Mouse (Mus musculus): Measurements from ENCODE around the gene Sirt2. TPM values are rescaled to one million over a fixed set of nuclear protein-coding genes. Genes with fewer than 3 reads are reported as not detected.

Gene Sirt2
- total RNA-seq, 1 experiment from 2014 or later: 24.5 TPM

DNA sequence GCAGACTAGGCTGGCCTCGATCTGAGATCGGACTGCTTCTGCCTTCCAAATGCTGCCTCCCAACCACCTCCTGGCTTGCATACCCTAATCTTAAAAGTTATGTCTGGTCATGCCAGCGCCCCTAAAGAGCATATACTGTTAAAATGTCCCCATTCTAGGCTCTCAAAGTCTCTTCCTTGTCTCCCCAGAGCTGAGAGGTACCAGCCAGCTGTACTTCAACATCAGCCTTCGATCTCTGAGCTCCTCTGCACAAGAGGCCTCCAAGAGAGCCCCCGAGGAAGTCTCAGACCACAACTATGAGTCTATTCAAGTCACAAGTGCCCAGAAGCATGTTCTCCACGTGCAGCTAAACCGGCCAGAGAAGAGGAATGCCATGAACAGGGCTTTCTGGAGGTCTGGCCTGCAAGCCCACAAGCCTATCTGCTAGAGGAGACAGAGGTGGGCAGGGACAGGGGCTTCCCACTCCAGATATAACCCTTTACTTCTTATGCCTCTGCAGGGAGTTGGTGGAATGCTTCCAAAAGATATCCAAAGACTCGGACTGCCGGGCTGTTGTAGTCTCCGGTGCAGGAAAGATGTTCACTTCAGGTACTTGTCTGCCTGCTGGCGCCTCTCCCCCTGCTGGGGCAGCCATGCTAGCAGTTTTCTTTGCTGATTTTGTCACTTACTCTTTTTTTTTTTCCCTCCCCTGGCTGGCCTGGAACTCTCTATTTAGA lies 59.3 kb downstream of the Sirt2 start:
- peak; percentile 11; the same call in 1 of the 2 replicates for ATAC-seq (replicated peaks; ENCODE audit: low read depth, poor library complexity, severe bottlenecking)

DNA sequence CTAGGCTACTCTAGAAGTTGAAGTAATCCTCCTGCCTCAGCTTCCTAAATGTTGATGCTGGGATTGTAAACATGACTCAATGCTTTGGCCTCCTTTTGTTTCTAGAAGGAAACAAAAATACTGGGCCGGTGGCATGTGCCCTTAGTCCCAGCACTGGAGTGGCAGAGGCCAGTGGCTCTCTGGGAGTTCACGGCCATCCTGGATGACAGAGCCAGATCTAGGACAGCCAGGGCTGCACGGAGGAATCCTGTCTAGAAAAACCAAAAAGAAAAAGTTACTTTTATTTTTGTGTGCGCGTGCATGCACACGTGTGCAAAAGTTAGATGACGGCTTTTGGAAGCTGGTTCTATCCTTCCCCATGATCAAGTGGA lies 59.9 kb downstream of the Sirt2 start:
- ATAC-seq (replicated peaks; ENCODE audit: low read depth, poor library complexity, severe bottlenecking): no peak

DNA sequence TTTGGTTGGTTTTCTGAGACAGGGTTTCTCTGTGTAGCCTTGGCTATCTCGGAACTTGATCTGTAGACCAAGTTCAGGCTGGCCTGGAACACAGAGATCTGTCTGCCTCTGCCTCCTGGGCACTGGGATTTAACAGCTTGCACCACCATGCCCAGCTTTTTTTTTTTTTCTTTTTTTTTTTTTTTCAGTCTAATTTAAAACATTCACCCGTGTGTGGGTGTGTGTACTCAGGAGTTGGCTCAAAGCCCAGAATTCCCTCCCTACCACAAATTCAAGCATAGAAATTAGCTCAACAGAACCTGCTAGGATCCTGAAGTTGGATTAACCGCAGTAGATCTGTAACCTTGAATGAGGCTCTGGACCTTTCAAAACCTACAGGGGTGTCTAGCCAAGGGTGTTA lies 60.8 kb downstream of the Sirt2 start:
- ATAC-seq (replicated peaks; ENCODE audit: low read depth, poor library complexity, severe bottlenecking): no peak

DNA sequence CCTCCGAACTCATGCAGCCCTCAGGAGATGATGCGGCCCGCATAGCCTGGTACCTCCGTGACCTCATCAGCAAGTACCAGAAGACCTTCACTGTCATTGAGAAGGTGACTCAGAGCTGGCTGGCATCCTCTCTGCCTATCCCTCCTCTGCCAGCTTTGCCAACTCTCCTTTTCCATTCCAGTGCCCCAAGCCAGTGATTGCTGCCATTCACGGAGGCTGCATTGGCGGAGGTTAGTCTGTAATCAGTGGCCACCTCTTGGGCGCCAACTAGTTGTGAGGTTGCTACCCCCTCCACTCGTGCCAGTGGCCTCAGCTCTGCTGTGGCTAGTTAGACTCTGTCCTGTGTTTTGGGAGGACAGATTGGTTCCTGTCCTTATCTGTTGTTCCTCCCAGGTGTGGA lies 63.3 kb downstream of the Sirt2 start:
- no peak for ATAC-seq (replicated peaks; ENCODE audit: low read depth, poor library complexity, severe bottlenecking)

DNA sequence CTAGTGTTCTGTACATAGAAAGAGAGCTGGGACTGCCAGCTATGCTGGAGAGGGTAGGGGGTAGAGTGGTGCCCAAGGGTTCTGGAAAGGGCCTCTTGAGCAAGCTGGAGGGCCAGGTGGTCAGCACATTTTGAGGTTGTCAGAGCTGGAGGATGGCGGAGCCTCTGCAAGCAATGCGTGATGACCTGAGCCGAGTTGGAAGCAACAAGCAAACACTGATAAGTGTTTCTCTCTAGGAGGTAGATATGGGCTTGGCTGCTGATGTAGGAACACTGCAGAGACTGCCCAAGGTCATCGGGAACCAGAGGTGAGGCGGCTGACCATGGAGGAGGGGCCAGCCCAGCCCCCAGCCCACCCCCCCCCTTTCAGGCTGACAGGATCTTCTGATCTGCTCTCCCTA lies 64.4 kb downstream of the Sirt2 start:
- ATAC-seq (replicated peaks; ENCODE audit: low read depth, poor library complexity, severe bottlenecking): no peak

DNA sequence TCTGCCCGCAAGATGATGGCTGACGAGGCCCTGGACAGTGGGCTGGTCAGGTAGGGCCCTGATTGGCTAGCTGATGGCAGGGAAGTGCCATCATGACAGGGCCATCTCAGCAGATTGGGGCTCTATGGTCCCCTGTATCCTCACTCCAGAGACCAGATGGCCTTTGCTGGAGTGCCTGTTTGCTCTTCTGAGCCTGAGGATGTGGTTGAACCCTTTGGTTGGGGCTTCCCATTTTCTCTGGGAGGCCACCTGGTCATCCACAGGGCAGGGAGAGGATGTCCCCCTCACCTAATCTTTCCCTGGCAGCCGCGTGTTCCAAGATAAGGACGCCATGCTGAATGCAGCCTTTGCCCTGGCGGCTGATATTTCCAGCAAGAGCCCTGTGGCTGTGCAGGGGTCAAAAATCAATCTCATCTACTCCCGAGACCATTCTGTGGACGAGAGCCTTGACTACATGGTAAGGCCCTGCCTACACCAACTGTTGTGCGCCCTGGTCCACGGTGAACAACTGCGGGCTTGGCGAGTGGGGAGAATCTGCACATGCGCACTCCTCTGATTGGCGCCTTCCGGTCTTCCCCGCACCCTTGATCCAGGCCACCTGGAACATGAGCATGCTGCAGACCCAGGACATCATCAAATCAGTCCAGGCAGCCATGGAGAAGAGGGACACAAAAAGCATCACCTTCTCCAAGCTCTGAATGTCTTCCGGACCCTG lies 65.0 kb downstream of the Sirt2 start:
- peak; percentile 21 for ATAC-seq (replicated peaks; ENCODE audit: low read depth, poor library complexity, severe bottlenecking)

DNA sequence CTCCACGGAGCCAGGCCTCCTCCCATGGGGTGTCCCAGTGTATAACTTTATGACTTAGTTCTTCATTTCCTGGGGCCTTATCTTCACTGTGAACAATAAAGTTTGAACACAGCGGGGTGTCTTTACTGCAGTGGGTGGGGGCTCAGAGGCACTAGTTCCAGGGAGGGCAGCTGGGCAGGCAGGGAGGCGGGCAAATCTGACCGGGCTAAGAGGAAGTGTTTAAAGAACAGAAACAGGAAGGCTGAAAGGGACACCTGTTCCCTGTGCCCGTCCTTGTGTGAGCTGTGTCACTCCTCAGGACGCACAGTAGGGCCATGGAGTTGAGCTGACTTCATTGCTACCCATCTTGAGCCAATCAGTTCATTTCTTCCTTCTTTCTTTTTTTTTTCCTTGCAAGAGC lies 65.6 kb downstream of the Sirt2 start:
- ATAC-seq (replicated peaks; ENCODE audit: low read depth, poor library complexity, severe bottlenecking): peak; percentile 46; the same call in 1 of the 2 replicates

DNA sequence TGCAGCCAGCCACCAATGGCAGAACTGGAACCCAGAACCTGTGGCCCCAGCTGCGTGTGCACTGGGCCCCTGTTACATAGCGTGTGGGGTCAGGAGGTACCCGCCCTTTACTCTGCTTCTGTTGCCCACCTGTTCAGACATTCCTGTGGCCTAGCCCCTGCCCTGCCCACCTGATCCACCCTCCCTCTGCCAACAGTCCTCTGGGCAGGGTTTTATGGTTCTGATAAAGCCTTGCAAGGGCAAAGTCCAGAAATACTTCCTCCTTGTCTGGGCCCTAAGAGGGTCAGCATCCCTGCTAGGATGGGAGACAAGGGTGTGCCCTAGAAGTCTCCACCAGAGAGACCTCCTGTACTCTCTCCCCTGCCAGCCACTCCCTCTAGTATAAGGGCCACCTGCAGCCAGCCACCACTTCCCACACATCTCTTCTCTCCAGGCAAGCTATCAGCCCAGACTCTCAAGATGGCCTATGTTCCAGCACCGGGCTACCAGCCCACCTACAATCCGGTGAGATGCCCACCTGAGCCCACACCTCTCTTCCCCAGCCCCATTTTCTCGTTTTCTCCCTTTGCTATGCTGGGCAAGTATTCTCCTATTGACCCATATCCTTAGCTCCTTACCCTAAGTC lies 67.3 kb downstream of the Sirt2 start, which contains the start of gene Lgals4:
Lgals4 (plus strand) TSS at position 132 of the 625 bp plus-strand sequence.
- no peak for ATAC-seq (replicated peaks; ENCODE audit: low read depth, poor library complexity, severe bottlenecking)

DNA sequence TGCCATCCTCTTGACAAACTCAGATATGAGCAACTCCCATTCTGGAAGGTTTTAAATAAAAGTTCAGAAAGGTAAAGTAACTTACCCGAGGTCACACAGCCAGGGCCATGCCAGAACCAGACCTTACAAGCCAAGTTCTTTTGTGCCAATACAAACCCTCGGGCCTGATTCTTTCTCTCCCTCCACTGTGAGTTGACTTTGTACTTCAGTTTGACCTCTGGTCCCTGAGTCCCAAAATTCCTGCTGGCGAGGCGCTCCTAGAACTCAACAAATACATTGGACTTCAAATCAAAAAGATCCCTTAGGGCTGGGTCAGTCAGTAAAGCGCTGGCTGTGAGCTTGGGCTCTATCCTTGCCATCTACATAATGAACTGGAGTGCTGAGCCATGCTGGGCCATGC lies 70.4 kb downstream of the Sirt2 start:
- no peak for ATAC-seq (replicated peaks; ENCODE audit: low read depth, poor library complexity, severe bottlenecking)

Other genes starting within 250 kb of the Sirt2 start
- gene Ifnl3, start 243.9 kb upstream of the Sirt2 start, total RNA-seq (2017): not detected in 2 replicates
- not detected in 2 replicates for gene Sycn, start 225.8 kb upstream of the Sirt2 start, total RNA-seq (2017)
- 0.09 TPM in 1 of 2 replicates, not detected in the other for gene Nccrp1, start 219.5 kb upstream of the Sirt2 start, total RNA-seq (2017)
- gene Samd4b, start 168.6 kb upstream of the Sirt2 start, total RNA-seq (2017): 4.6 and 5.4 TPM in 2 replicates
- 5.9 and 7.5 TPM in 2 replicates for gene Pak4, start 168.6 kb upstream of the Sirt2 start, total RNA-seq (2017)
- not detected in 2 replicates for gene Acp7, start 135.4 kb upstream of the Sirt2 start, total RNA-seq (2017)
- not detected in 2 replicates for gene Fbxo27, start 73.9 kb upstream of the Sirt2 start, total RNA-seq (2017)
- 2.1 and 4.1 TPM in 2 replicates for gene Fbxo17, start 49.9 kb upstream of the Sirt2 start, total RNA-seq (2017)
- gene Mrps12, start 24.9 kb upstream of the Sirt2 start, total RNA-seq (2017): 37.4 and 42.2 TPM in 2 replicates
- 8.7 and 14.2 TPM in 2 replicates for gene Sars2, start 24.7 kb upstream of the Sirt2 start, total RNA-seq (2017)
- gene Ccer2, start 10.6 kb upstream of the Sirt2 start, total RNA-seq (2017): not detected in 2 replicates
- 11.3 and 11.6 TPM in 2 replicates for gene Nfkbib, start 777 bp downstream of the Sirt2 start, total RNA-seq (2017)
- 23.4 and 35.6 TPM in 2 replicates for gene Rinl, start 22.2 kb downstream of the Sirt2 start, total RNA-seq (2017)
- gene Hnrnpl, start 41.8 kb downstream of the Sirt2 start, total RNA-seq (2017): 340 and 385 TPM in 2 replicates
- gene Ech1, start 58.5 kb downstream of the Sirt2 start, total RNA-seq (2017): 94.7 and 95.7 TPM in 2 replicates
- 3.9 and 4.1 TPM in 2 replicates for gene Lgals4, start 67.1 kb downstream of the Sirt2 start, total RNA-seq (2017)
- gene Lgals7, start 97.1 kb downstream of the Sirt2 start, total RNA-seq (2017): 0.82 TPM in 1 of 2 replicates, not detected in the other
- 0.37 and 0.87 TPM in 2 replicates for gene Capn12, start 114.7 kb downstream of the Sirt2 start, total RNA-seq (2017)
- 42.6 and 76.9 TPM in 2 replicates for gene Actn4, start 195.6 kb downstream of the Sirt2 start, total RNA-seq (2017)
- 417 and 491 TPM in 2 replicates for gene Eif3k, start 215.1 kb downstream of the Sirt2 start, total RNA-seq (2017)
- gene Map4k1, start 215.3 kb downstream of the Sirt2 start, total RNA-seq (2017): 65.8 and 72.9 TPM in 2 replicates